Mouse (Mus musculus): ENCODE data around the gene Slc22a14. TPM values are rescaled to one million over a fixed set of nuclear protein-coding genes. Genes with fewer than 3 reads are reported as not detected.

Slc22a14 gene
- polyA plus RNA-seq, 1 experiment from 2014 or later = not detected

DNA sequence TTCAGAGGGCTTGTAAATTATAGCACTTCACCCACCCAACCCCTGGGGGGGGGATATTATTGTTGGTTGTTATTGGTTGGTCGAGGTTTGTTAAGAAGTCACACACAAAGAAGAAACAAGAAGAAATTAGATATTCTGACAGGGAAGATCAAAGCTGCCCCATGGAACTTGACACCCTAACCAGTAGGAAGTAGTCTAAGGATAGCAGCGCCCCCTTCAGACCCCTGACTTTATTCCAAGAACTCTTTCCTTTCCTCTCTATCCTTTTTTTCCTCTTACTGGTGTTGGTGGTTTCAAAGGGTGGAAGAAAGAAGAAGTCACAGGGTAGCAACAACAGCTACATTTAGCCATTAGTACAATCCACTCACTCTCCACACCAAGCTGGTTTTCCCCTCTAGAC is 111.2 kb downstream of the Slc22a14 start:
- DNase-seq (ENCODE audit: low spot score) = no peak

DNA sequence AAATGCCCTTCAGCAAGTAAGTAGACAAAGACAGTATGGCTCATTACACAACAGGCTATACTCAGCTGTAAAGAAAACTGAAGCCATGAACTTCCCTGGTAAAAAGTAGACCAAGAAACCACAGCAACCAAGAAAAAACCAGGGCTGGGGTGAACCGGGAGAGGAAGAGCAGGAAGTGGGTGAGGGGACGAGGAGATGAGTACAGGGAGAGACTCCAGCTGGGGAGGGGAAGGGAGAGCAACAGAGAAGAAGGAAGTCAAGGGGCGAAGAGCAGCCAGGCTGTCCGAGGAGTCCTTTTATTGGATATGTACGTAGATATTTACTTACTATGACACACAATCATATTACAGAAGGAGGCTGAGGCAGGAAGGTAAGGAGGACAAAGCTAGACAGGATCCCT is 117.4 kb downstream of the Slc22a14 start:
- no peaks in the 10 kb centered on the region for H3K4me1 ChIP-seq (replicated peaks; ENCODE audit: control insufficient read depth, insufficient read depth, low read length)
- peaks cover 3% of the 10 kb centered on the region; the same call in 1 of the 2 replicates for H3K36me3 ChIP-seq (ENCODE audit: control insufficient read depth, insufficient read depth, low read length)
- no peak overlapping the region for H3K4me2 ChIP-seq
- DNase-seq (ENCODE audit: low spot score) (no peak), ATAC-seq (replicated peaks; ENCODE audit: low FRiP score) (no peak)
- H3K27me3 ChIP-seq (replicated peaks; ENCODE audit: control insufficient read depth, insufficient read depth, low read length) = no peaks in the 10 kb centered on the region
- H3K9me3 ChIP-seq (ENCODE audit: control insufficient read depth, low read length) = no peaks in the 10 kb centered on the region
- no peak overlapping the region for H3K9ac ChIP-seq (ENCODE audit: low read depth, low read length)
- no peak overlapping the region for H3K4me3 ChIP-seq (ENCODE audit: low read depth, low read length)
- no peak overlapping the region for H3K27ac ChIP-seq (ENCODE audit: low read depth, low read length)
- WGBS = 54% methylated on average over 5 of the region's 5 CpGs

More for the DNA sequence above, 111.2 kb downstream of the Slc22a14 start:
- WGBS = 70% methylated on average over 2 of the region's 2 CpGs
- no peak for ATAC-seq (replicated peaks; ENCODE audit: low FRiP score)
- no peaks in the 10 kb centered on the region for H3K9me3 ChIP-seq (ENCODE audit: control insufficient read depth, low read length)
- no peaks in the 10 kb centered on the region for H3K4me1 ChIP-seq (replicated peaks; ENCODE audit: control insufficient read depth, insufficient read depth, low read length)
- no peak overlapping the region for H3K4me2 ChIP-seq
- H3K27ac ChIP-seq (ENCODE audit: low read depth, low read length) = no peak overlapping the region
- peaks cover 3% of the 10 kb centered on the region for H3K36me3 ChIP-seq (ENCODE audit: control insufficient read depth, insufficient read depth, low read length)
- H3K4me3 ChIP-seq (ENCODE audit: low read depth, low read length) = no peak overlapping the region
- H3K27me3 ChIP-seq (replicated peaks; ENCODE audit: control insufficient read depth, insufficient read depth, low read length) = no peaks in the 10 kb centered on the region
- no peak overlapping the region for H3K9ac ChIP-seq (ENCODE audit: low read depth, low read length)

DNA sequence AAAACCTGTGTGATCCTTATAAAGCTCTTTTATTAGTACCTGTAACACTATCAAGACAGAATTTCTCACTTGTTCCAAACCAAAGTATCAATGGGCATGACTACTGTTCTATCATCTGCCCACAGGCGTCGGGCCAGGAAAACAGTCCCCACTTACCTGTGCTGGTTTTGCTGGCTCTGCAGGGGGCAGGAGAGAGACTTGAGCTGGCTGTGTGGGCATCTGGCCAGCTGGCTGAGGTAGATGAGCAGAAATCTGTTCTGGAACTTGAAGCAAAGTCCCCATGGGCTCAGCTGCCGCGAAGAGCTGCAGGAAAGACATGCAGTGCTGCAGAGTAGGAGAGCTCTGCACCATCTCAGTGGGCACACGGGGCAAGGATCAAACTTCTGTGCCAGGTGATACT is 118.5 kb downstream of the Slc22a14 start:
- 93% methylated on average over 5 of the region's 5 CpGs for WGBS
- Histone ChIP-seq H3K27ac (ENCODE audit: low read depth, low read length) (no peak overlapping the region), H3K4me2 (no peak overlapping the region), H3K9ac (ENCODE audit: low read depth, low read length) (no peak overlapping the region), H3K27me3 (replicated peaks; ENCODE audit: control insufficient read depth, insufficient read depth, low read length) (no peaks in the 10 kb centered on the region), H3K4me3 (ENCODE audit: low read depth, low read length) (no peak overlapping the region), H3K4me1 (replicated peaks; ENCODE audit: control insufficient read depth, insufficient read depth, low read length) (no peaks in the 10 kb centered on the region), H3K36me3 (ENCODE audit: control insufficient read depth, insufficient read depth, low read length) (peaks cover 3% of the 10 kb centered on the region; the same call in 1 of the 2 replicates), H3K9me3 (ENCODE audit: control insufficient read depth, low read length) (no peaks in the 10 kb centered on the region)
- no peak for ATAC-seq (replicated peaks; ENCODE audit: low FRiP score)
- peak; percentile 28 for DNase-seq (ENCODE audit: low spot score)

DNA sequence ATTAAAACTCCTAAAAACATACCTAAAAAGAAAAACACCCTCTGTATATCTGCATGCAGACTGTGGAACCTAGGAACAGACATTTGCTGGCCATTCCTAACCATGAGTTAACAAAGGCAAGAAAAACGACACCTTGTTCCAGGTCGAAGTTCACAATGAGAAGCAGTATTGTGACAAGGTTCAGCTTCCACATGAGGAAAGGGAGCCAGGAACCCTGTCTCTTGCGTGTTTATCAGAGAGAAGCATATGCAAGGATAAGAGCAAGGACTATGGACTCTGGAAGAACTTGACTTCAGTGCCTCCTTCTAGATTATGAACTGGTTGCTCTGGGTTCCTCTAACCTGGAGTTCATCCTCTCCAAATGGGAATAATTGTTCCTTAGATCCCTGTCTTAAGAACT is 121.4 kb downstream of the Slc22a14 start:
- Histone ChIP-seq H3K4me1 (replicated peaks; ENCODE audit: control insufficient read depth, insufficient read depth, low read length) (no peaks in the 10 kb centered on the region), H3K4me2 (no peak overlapping the region), H3K9ac (ENCODE audit: low read depth, low read length) (no peak overlapping the region), H3K27ac (ENCODE audit: low read depth, low read length) (no peak overlapping the region), H3K9me3 (ENCODE audit: control insufficient read depth, low read length) (no peaks in the 10 kb centered on the region), H3K4me3 (ENCODE audit: low read depth, low read length) (no peak overlapping the region), H3K27me3 (replicated peaks; ENCODE audit: control insufficient read depth, insufficient read depth, low read length) (no peaks in the 10 kb centered on the region), H3K36me3 (ENCODE audit: control insufficient read depth, insufficient read depth, low read length) (peaks cover 7% of the 10 kb centered on the region)
- 86% methylated on average over 3 of the region's 3 CpGs for WGBS
- DNase-seq (ENCODE audit: low spot score) (no peak), ATAC-seq (replicated peaks; ENCODE audit: low FRiP score) (no peak)

DNA sequence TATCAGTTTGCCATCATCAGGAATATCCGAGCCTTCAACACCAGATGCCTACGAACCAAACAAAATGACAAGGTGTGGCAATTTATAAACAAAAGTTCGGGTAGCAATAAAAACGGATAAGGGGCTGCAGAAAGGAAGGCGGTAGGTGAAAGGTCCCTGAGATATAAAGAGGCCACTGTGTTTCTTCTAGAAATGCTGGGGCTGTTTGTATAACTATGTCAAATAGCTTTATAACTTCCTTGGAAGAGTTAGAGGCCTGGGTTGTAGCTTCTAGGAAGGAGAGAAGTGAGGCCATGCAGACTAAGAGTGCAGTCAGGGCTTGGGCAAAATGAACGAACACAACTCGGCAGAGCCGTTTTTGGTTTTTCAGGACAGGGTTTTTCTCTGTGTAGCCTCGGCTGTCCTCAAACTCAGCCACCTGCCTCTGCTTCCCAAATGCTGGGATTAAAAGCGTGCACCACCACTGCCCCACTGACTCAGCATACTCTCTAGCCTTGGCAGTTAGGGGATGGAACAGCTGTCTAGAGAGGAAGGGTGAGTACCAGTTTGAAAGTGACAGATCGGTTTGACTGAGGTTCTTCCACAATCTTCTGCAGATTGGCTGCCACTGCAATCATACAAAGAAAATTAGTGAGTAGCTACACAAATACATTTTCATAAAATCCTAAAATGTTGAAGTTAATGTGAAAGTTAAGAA is 124.0 kb downstream of the Slc22a14 start:
- ATAC-seq (replicated peaks; ENCODE audit: low FRiP score) = no peak

DNA sequence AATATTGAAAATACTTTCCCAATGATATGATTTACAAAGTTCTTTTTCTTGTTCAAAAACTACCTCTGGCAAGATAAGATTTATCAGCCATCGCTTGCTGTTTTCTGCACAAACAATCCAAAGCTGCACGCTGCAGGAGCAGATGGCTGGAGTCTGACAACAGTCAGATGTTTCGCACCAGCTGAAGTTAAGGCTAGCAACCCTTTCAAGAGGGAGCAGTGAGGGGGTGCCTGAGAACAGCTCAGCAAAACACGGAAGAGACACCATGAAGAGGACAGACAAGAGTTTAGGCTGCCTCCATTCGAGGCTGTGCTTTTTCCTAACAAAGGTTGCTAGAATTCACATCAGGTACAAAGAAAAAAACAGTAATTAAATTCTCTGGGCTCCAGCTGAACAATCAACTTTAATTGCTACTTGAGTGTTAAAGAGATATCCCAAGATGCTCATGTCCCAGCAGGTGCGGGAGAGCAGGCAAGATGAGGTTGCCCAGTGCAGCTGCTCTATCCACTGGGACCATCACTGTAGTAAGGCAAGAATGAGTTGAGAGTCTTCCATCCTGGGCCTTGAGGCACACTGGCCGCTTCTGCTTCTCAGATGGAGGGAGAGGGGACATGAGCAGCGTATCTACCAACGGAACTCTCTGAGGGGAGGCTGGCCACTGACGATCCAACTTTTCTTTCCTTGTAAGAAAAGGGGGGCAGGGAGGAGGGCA is 124.9 kb downstream of the Slc22a14 start:
- DNase-seq (ENCODE audit: low spot score) = peak; percentile 21
- no peak for ATAC-seq (replicated peaks; ENCODE audit: low FRiP score)
- WGBS = 92% methylated on average over 10 of the region's 10 CpGs

More for the DNA sequence above, 124.0 kb downstream of the Slc22a14 start:
- H3K27ac ChIP-seq (ENCODE audit: low read depth, low read length) = no peak overlapping the region
- peak; percentile 22 for DNase-seq (ENCODE audit: low spot score)
- H3K4me1 ChIP-seq (replicated peaks; ENCODE audit: control insufficient read depth, insufficient read depth, low read length) = no peaks in the 10 kb centered on the region
- H3K9ac ChIP-seq (ENCODE audit: low read depth, low read length) = no peak overlapping the region
- no peak overlapping the region for H3K4me3 ChIP-seq (ENCODE audit: low read depth, low read length)
- H3K4me2 ChIP-seq = no peak overlapping the region
- no peaks in the 10 kb centered on the region for H3K27me3 ChIP-seq (replicated peaks; ENCODE audit: control insufficient read depth, insufficient read depth, low read length)
- 81% methylated on average over 11 of the region's 11 CpGs for WGBS
- H3K36me3 ChIP-seq (ENCODE audit: control insufficient read depth, insufficient read depth, low read length) = peaks cover 7% of the 10 kb centered on the region
- H3K9me3 ChIP-seq (ENCODE audit: control insufficient read depth, low read length) = no peaks in the 10 kb centered on the region

DNA sequence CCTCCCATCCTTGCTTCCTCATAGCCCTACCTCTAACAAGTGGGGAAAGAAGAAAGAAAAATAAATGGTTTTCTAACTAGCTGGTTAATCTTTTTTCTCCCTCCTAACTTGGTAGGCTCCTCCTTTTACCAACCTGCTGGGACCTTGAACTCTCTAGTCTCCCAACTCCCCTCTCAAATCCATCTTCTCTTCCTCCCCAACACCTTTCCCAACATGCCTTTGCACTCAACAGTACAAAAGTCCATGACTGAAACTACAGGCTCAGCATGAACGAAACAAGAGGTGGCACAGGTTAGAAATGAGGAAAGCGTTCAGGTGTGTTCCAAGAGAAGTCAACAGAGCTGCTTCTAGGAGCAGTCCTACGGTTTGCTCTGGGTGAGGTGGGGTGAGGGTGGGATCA is 126.1 kb downstream of the Slc22a14 start:
- H3K27me3 ChIP-seq (replicated peaks; ENCODE audit: control insufficient read depth, insufficient read depth, low read length) = no peaks in the 10 kb centered on the region
- DNase-seq (ENCODE audit: low spot score) (peak; percentile 5), ATAC-seq (replicated peaks; ENCODE audit: low FRiP score) (no peak)
- no peaks in the 10 kb centered on the region for H3K9me3 ChIP-seq (ENCODE audit: control insufficient read depth, low read length)
- no peak overlapping the region for H3K4me2 ChIP-seq
- H3K4me1 ChIP-seq (replicated peaks; ENCODE audit: control insufficient read depth, insufficient read depth, low read length) = no peaks in the 10 kb centered on the region
- no peak overlapping the region for H3K9ac ChIP-seq (ENCODE audit: low read depth, low read length)
- H3K36me3 ChIP-seq (ENCODE audit: control insufficient read depth, insufficient read depth, low read length) = peaks cover 5% of the 10 kb centered on the region
- no peak overlapping the region for H3K4me3 ChIP-seq (ENCODE audit: low read depth, low read length)
- H3K27ac ChIP-seq (ENCODE audit: low read depth, low read length) = no peak overlapping the region
- 92% methylated on average over 3 of the region's 3 CpGs for WGBS

More for the DNA sequence above, 124.9 kb downstream of the Slc22a14 start:
- Histone ChIP-seq H3K27me3 (replicated peaks; ENCODE audit: control insufficient read depth, insufficient read depth, low read length) (no peaks in the 10 kb centered on the region), H3K9ac (ENCODE audit: low read depth, low read length) (no peak overlapping the region), H3K27ac (ENCODE audit: low read depth, low read length) (no peak overlapping the region), H3K9me3 (ENCODE audit: control insufficient read depth, low read length) (no peaks in the 10 kb centered on the region), H3K4me1 (replicated peaks; ENCODE audit: control insufficient read depth, insufficient read depth, low read length) (no peaks in the 10 kb centered on the region), H3K36me3 (ENCODE audit: control insufficient read depth, insufficient read depth, low read length) (peaks cover 7% of the 10 kb centered on the region), H3K4me2 (no peak overlapping the region), H3K4me3 (ENCODE audit: low read depth, low read length) (no peak overlapping the region)

DNA sequence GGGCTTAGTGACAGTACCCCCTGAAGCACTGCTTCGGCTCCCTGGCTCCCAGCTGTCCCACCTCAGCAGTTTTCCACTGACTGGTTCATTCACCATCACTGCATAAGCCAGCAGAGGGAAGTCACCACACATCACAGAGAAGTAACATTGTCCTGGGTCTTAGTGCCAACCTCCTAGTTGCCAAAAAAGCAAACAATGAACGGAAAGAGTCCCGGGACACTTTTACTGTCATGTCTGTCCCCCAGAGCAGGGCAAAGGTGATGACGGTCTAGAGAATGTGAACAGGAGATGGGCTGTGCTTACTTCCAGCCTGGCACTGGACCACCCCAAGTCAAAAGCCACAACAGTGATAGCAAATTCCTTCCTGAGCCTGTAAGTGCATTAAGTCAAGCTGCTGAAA is 126.6 kb downstream of the Slc22a14 start:
- ATAC-seq (replicated peaks; ENCODE audit: low FRiP score) (no peak), DNase-seq (ENCODE audit: low spot score) (peak; percentile 22)
- H3K27me3 ChIP-seq (replicated peaks; ENCODE audit: control insufficient read depth, insufficient read depth, low read length) = no peaks in the 10 kb centered on the region
- no peak overlapping the region for H3K27ac ChIP-seq (ENCODE audit: low read depth, low read length)
- H3K9me3 ChIP-seq (ENCODE audit: control insufficient read depth, low read length) = no peaks in the 10 kb centered on the region
- H3K4me2 ChIP-seq = no peak overlapping the region
- H3K36me3 ChIP-seq (ENCODE audit: control insufficient read depth, insufficient read depth, low read length) = peaks cover 5% of the 10 kb centered on the region
- 90% methylated on average over 4 of the region's 4 CpGs for WGBS
- no peaks in the 10 kb centered on the region for H3K4me1 ChIP-seq (replicated peaks; ENCODE audit: control insufficient read depth, insufficient read depth, low read length)
- no peak overlapping the region for H3K4me3 ChIP-seq (ENCODE audit: low read depth, low read length)
- no peak overlapping the region for H3K9ac ChIP-seq (ENCODE audit: low read depth, low read length)

All from liver, embryonic 11.5 days (tissue).